Mouse (Mus musculus): ENCODE measurements around the gene Habp4. TPM values are rescaled to one million over a fixed set of nuclear protein-coding genes. Genes with fewer than 3 reads are reported as not detected.

The Habp4 gene
- total and polyA plus RNA-seq, 2 experiments from 2014 or later = 55.6 to 60.3 TPM

GRCm38 (mm10) chr13:64205186-64205585 lies 43.6 kb downstream of the Habp4 start:
- 62% methylated on average over 2 of the region's 2 CpGs for WGBS
- peak; percentile 51 for DNase-seq (ENCODE audit: low spot score)
- no peak overlapping the region for H3K4me2 ChIP-seq (ENCODE audit: low read depth, low read length, poor library complexity, severe bottlenecking)
- no peaks in the 10 kb centered on the region for H3K27me3 ChIP-seq (ENCODE audit: insufficient read depth, low read length)
- H3K9me3 ChIP-seq (ENCODE audit: low read length) = no peaks in the 10 kb centered on the region
- no peak for ATAC-seq (ENCODE audit: low FRiP score)
- H3K4me1 ChIP-seq (ENCODE audit: insufficient read depth, low read length) = no peaks in the 10 kb centered on the region
- no peak overlapping the region for H3K27ac ChIP-seq (ENCODE audit: low read depth, low read length)
- no peak overlapping the region for H3K4me3 ChIP-seq (ENCODE audit: low read depth, low read length)
- TF ChIP-seq CTCF (IDR thresholded peaks at IDR 0.05) = peak; percentile 43
- H3K9ac ChIP-seq (replicated peaks; ENCODE audit: low read length, poor library complexity, severe bottlenecking) = no peak overlapping the region
- H3K36me3 ChIP-seq (ENCODE audit: insufficient read depth, low read length) = no peaks in the 10 kb centered on the region

GRCm38 (mm10) chr13:64208146-64208545 lies 46.5 kb downstream of the Habp4 start:
- no peaks in the 10 kb centered on the region for H3K27me3 ChIP-seq (ENCODE audit: insufficient read depth, low read length)
- TF ChIP-seq CTCF (IDR thresholded peaks at IDR 0.05) = no peak
- no peak overlapping the region for H3K4me2 ChIP-seq (ENCODE audit: low read depth, low read length, poor library complexity, severe bottlenecking)
- no peaks in the 10 kb centered on the region for H3K4me1 ChIP-seq (ENCODE audit: insufficient read depth, low read length)
- no peaks in the 10 kb centered on the region for H3K9me3 ChIP-seq (ENCODE audit: low read length)
- no peak overlapping the region for H3K9ac ChIP-seq (replicated peaks; ENCODE audit: low read length, poor library complexity, severe bottlenecking)
- no peak for ATAC-seq (ENCODE audit: low FRiP score)
- no peak overlapping the region for H3K4me3 ChIP-seq (ENCODE audit: low read depth, low read length)
- no peak overlapping the region for H3K27ac ChIP-seq (ENCODE audit: low read depth, low read length)
- DNase-seq (ENCODE audit: low spot score) = no peak
- WGBS = 88% methylated on average over 6 of the region's 6 CpGs
- no peaks in the 10 kb centered on the region for H3K36me3 ChIP-seq (ENCODE audit: insufficient read depth, low read length)

- no peak for TF ChIP-seq CTCF (IDR thresholded peaks at IDR 0.05)
- ATAC-seq (ENCODE audit: low FRiP score) = no peak
- H3K27me3 ChIP-seq (ENCODE audit: insufficient read depth, low read length) = no peaks in the 10 kb centered on the region
- no peak overlapping the region for H3K9ac ChIP-seq (replicated peaks; ENCODE audit: low read length, poor library complexity, severe bottlenecking)
- DNase-seq (ENCODE audit: low spot score) = no peak
- no peak overlapping the region for H3K27ac ChIP-seq (ENCODE audit: low read depth, low read length)
- H3K4me3 ChIP-seq (ENCODE audit: low read depth, low read length) = no peak overlapping the region
- 93% methylated on average over 5 of the region's 5 CpGs for WGBS
- no peak overlapping the region for H3K4me2 ChIP-seq (ENCODE audit: low read depth, low read length, poor library complexity, severe bottlenecking)
- no peaks in the 10 kb centered on the region for H3K9me3 ChIP-seq (ENCODE audit: low read length)
- H3K36me3 ChIP-seq (ENCODE audit: insufficient read depth, low read length) = no peaks in the 10 kb centered on the region
- no peaks in the 10 kb centered on the region for H3K4me1 ChIP-seq (ENCODE audit: insufficient read depth, low read length)
Measured at GRCm38 (mm10) chr13:64211995-64212603, 50.5 kb downstream of the Habp4 start.

- no peaks in the 10 kb centered on the region for H3K36me3 ChIP-seq (ENCODE audit: insufficient read depth, low read length)
- H3K9ac ChIP-seq (replicated peaks; ENCODE audit: low read length, poor library complexity, severe bottlenecking) = no peak overlapping the region
- no peaks in the 10 kb centered on the region for H3K27me3 ChIP-seq (ENCODE audit: insufficient read depth, low read length)
- H3K4me3 ChIP-seq (ENCODE audit: low read depth, low read length) = no peak overlapping the region
- no peak for TF ChIP-seq CTCF (IDR thresholded peaks at IDR 0.05)
- H3K9me3 ChIP-seq (ENCODE audit: low read length) = no peaks in the 10 kb centered on the region
- 98% methylated on average over 5 of the region's 5 CpGs for WGBS
- H3K4me1 ChIP-seq (ENCODE audit: insufficient read depth, low read length) = no peaks in the 10 kb centered on the region
- ATAC-seq (ENCODE audit: low FRiP score) (no peak), DNase-seq (ENCODE audit: low spot score) (no peak)
- no peak overlapping the region for H3K27ac ChIP-seq (ENCODE audit: low read depth, low read length)
- H3K4me2 ChIP-seq (ENCODE audit: low read depth, low read length, poor library complexity, severe bottlenecking) = no peak overlapping the region
Measured at GRCm38 (mm10) chr13:64214891-64215290, 53.3 kb downstream of the Habp4 start.

GRCm38 (mm10) chr13:64225738-64226137 lies 64.1 kb downstream of the Habp4 start:
- whole genome bisulfite sequencing = 94% methylated on average over 3 of the region's 3 CpGs
- no peak for ATAC-seq (ENCODE audit: low FRiP score)
- TF ChIP-seq CTCF (IDR thresholded peaks at IDR 0.05) = no peak

GRCm38 (mm10) chr13:64226725-64227124 lies 65.1 kb downstream of the Habp4 start:
- Histone ChIP-seq H3K36me3 (ENCODE audit: insufficient read depth, low read length) (no peaks in the 10 kb centered on the region), H3K4me1 (ENCODE audit: insufficient read depth, low read length) (no peaks in the 10 kb centered on the region), H3K9ac (replicated peaks; ENCODE audit: low read length, poor library complexity, severe bottlenecking) (no peak overlapping the region), H3K9me3 (ENCODE audit: low read length) (no peaks in the 10 kb centered on the region), H3K27me3 (ENCODE audit: insufficient read depth, low read length) (no peaks in the 10 kb centered on the region), H3K27ac (ENCODE audit: low read depth, low read length) (no peak overlapping the region), H3K4me3 (ENCODE audit: low read depth, low read length) (no peak overlapping the region), H3K4me2 (ENCODE audit: low read depth, low read length, poor library complexity, severe bottlenecking) (no peak overlapping the region)
- 93% methylated on average over 4 of the region's 4 CpGs for WGBS
- no peak for DNase-seq (ENCODE audit: low spot score)
- ATAC-seq (ENCODE audit: low FRiP score) = no peak
- no peak for TF ChIP-seq CTCF (IDR thresholded peaks at IDR 0.05)

More at GRCm38 (mm10) chr13:64225738-64226137, 64.1 kb downstream of the Habp4 start:
- no peaks in the 10 kb centered on the region for H3K9me3 ChIP-seq (ENCODE audit: low read length)
- no peaks in the 10 kb centered on the region for H3K36me3 ChIP-seq (ENCODE audit: insufficient read depth, low read length)
- no peak for DNase-seq (ENCODE audit: low spot score)
- H3K4me3 ChIP-seq (ENCODE audit: low read depth, low read length) = no peak overlapping the region
- H3K9ac ChIP-seq (replicated peaks; ENCODE audit: low read length, poor library complexity, severe bottlenecking) = no peak overlapping the region
- H3K4me2 ChIP-seq (ENCODE audit: low read depth, low read length, poor library complexity, severe bottlenecking) = no peak overlapping the region
- no peaks in the 10 kb centered on the region for H3K4me1 ChIP-seq (ENCODE audit: insufficient read depth, low read length)
- no peaks in the 10 kb centered on the region for H3K27me3 ChIP-seq (ENCODE audit: insufficient read depth, low read length)
- no peak overlapping the region for H3K27ac ChIP-seq (ENCODE audit: low read depth, low read length)
